Mouse (Mus musculus): ENCODE measurements around the gene Vav2. TPM values are rescaled to one million over a fixed set of nuclear protein-coding genes. Genes with fewer than 3 reads are reported as not detected.

Vav2 gene
- 1.2 TPM for polyA plus RNA-seq (2017; shearing (Covaris generic))

DNA sequence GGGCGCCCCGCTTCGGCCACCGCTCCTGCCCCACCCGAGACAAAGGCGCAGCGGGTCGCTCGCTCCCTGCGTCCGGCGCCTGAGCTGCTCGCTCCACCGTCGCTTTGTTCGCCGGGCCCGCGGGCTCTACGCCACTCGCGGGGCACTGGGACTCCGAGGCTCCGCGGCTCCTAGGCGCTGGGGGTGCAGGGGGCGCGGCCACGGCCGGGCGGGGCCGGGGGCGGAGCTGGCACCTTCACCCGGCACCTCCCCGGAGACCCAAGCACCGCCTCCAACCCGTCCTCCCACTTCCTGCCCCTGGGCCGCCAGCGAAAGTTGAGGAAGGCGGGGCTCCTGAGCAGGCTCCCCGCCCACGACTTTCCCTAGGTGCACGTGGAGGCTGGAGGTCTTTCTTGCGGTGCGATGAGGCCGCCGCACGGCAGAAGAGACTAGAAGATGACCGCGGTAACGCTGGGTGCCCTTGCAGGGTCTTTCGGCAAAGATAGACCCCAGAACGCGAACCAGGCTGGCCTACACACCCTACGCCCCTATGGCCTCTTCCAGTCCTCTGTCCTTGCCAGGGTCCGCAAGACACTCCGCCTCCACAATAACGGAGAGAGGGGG, at the start of gene Vav2:
TSS of gene Vav2 (minus strand) at position 179 of the 603 bp plus-strand sequence.

DNA sequence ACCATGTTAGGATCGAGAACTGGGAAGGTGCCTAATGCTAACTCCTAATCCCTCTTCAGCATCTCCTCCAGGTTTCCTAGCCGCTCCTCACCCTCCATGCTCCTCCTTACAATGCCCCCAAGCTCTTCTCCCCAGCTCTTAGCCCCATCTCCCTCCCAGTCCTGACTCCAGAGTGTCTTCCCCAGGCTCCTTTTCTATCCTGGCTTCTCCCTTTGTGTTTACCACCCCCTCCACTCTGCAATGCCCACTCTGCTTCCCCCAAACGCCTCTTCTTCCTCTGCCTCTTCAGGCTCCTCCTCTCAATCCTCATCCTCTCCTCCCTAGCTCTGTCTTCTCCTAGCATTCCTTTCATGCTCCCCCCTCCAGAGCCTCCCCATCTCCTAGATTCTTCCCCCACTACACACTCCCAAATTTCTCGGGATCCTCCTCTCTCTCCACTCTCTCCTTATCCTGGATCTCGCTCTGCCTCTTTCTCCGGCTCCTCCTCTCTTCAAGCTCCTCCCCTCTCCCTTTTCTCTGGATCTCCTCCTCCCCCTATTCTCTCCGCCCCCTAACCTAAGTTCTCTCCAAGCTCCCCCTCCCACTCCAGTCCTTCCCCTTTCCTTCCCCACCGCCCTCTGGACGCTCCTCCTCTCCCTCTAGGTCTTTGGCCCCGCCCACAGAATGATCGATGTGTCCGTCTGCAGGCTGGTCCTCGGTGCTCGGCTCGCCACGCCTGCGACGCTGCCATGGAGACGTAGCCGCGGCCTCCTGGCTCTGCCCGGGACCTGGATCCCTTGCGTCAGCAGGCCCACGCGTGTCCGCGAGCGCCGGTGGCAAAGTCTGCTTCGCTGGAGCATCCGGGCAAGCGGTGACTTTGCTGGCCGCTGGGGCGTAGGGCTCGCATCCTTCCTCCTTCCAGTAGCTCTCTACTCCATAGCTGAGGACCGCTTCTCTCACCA, 15.2 kb upstream of the Vav2 start, which contains the start of gene Brd3os:
TSS of gene Brd3os (plus strand) at position 558 of the 941 bp plus-strand sequence.

DNA sequence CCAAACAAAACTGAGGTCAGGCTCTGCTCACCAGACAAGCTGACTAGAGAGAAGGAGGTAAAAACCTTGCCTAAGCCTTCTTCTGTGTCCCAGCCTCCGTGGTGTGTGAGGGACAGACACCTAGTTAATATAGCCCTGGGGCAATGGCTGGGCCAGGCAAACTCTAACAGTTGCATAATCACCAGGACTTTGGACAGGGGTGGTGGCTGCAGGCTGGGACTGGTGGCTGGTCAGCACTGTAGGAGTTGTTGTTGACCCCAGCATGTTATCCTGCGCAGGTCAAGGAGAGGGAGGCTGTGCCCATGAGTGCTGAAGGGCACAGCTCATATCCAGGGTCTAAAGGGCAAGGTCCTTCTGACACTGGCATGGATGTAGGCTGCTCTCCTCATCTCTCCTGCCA, 178.6 kb downstream of the Vav2 start, which contains the start of gene Sardh:
TSS of gene Sardh (minus strand) at position 127 of the 400 bp plus-strand sequence.

Other genes starting within 250 kb of the Vav2 start
- gene Sardh, start 178.7 kb downstream of the Vav2 start, polyA plus RNA-seq (2017; shearing (Covaris generic)), result 1.00 TPM
- 0.27 TPM for gene Brd3os, start 15.3 kb upstream of the Vav2 start, polyA plus RNA-seq (2017; shearing (Covaris generic))
- gene Brd3, start 80.6 kb upstream of the Vav2 start, polyA plus RNA-seq (2017; shearing (Covaris generic)), result 25.8 TPM
- 33.8 TPM for gene Wdr5, start 88.1 kb upstream of the Vav2 start, polyA plus RNA-seq (2017; shearing (Covaris generic))
- gene Rxra, start 249.4 kb upstream of the Vav2 start, polyA plus RNA-seq (2017; shearing (Covaris generic)), result 5.7 TPM

All from effector memory CD4-positive, alpha-beta T cell, adult 7 months (primary cell).